Mouse (Mus musculus): Measurements from ENCODE around the gene Tmem14a.
"Not testable (repeated sequence)": the region's sequence is repeated elsewhere in the genome, so short reads cannot be mapped to it uniquely, and the experiment has no call there.

The Tmem14a gene

GRCm38 (mm10) chr1:21252566-21253302, 34.4 kb downstream of the Tmem14a start:
- no peak for DNase-seq (ENCODE audit: low read depth)

GRCm38 (mm10) chr1:21253303-21253650, 34.9 kb downstream of the Tmem14a start:
- DNase-seq (ENCODE audit: low read depth): no peak

DNA sequence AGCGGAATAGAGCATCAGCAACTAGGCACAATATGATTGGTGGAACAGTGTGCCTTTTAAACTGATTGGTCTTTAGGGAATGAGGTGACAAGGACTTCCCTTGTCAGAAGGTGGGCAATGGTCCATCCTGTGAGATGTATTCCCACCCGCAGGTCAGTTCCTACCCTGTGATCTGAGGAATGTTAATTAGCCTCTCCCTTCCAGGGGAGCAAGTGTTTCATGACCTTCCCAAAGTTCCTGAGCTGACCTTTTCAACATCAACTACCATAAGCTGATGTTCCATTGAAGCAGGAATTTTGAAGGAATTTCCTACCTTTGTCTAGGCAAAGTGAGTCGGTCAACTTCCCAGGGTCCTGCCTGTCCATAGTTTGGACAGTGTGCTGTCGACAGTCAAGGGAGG, 35.5 kb downstream of the Tmem14a start:
- DNase-seq (ENCODE audit: low read depth): no peak

- DNase-seq (ENCODE audit: low read depth): no peak
These were observed 37.4 kb downstream of the Tmem14a start for GRCm38 (mm10) chr1:21255625-21256345.

DNA sequence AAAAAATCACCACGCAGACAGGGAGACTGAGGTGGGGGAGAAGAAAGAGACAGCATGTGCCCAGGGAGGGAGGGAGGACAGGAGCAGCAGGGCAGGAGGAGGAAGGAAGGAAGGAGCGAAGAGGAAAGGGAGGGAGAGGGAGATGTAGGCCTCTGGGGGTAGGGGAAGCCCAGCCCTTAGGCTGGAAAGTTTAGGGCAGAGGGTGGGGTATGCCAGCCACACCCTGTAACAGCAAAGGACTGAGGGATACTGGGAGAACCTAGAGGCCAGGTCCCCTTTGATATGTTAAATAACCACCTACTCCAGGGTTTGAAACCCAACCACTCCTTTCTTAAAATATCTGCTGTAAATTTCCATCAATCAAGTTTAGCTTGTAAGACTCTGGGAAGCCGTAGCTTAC, 38.0 kb downstream of the Tmem14a start:
- no peak for DNase-seq (ENCODE audit: low read depth)

- DNase-seq (ENCODE audit: low read depth): no peak
These were observed 38.5 kb downstream of the Tmem14a start for GRCm38 (mm10) chr1:21256871-21257270.

DNA sequence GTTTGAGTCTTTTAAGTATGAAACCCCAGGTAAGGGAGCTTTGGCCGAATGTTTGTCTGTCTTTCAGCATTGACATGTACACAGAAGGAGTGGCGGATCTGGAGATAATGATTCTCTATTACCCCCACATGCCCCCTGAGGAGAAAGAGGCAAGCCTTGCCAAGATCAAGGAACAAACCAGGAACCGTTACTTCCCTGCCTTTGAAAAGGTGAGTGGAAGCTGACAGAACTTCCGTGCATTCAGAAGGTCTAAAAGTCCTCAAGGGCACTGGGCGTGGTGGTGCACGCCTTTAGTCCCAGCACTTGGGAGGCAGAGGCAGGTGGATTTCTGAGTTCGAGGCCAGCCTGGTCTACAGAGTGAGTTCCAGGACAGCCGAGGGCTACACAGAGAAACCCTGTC, 41.6 kb downstream of the Tmem14a start:
- DNase-seq (ENCODE audit: low read depth): not testable (repeated sequence)

DNA sequence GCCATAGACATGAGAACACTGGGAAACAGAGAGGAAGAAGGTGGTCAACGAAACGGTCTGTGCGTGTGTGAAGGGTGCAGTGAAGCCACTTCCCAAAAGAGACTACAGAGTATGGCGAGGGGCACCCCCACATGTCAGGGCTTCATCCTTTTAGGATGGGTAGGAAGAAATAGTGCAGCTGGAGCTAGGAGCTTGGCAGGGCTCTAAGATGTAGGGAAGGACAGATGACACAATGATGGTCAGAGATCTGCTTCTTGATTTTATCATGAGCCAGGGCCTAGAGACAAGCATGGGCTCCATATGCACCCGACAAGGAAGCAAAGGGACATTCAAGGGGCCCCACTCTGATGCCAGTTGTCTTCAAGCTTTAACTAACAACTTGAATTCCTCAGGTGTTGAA, 44.0 kb downstream of the Tmem14a start:
- DNase-seq (ENCODE audit: low read depth): no peak

DNA sequence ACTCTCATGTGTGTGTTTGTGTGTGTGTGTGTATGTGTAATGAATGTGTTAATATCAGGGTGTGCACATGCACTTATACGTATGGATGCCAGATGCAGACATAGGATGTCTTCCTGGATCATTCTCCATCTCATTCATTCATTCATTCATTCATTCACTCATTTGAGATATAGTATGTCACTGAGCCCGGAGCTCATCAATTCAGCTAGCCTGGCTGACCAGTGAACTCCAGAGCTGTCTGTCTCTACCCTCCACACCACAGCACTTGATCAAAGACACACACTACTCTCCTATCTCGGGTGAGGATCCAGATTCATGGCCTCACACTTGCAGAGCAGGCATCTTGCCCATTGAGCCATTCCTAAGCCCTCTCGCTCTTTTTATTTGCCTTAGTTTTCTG, 45.6 kb downstream of the Tmem14a start:
- DNase-seq (ENCODE audit: low read depth): no peak

GRCm38 (mm10) chr1:21264747-21265146, 46.4 kb downstream of the Tmem14a start:
- no peak for DNase-seq (ENCODE audit: low read depth)

- peak; percentile 34 for DNase-seq (ENCODE audit: low read depth)
These were observed 48.4 kb downstream of the Tmem14a start for GRCm38 (mm10) chr1:21266766-21267165.

DNA sequence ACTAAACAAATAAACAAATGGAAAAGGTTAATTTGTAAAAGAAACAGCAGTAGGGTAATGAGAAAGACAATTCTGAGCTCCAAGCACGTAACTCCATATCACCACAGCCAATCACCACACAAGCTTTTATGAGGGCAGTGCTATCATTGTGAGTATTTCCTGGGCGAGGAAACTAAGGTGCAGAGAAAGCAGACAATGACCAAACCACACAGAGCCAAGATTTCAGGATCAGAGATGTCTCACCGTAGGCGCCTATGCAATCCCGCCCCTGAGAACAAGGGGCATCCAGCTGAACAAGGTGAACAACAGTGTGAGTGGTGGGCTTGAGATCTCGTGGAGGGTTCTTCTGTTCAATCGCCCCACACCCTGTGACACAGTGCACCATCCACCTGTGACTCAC, 49.1 kb downstream of the Tmem14a start:
- DNase-seq (ENCODE audit: low read depth): not testable (repeated sequence)

DNA sequence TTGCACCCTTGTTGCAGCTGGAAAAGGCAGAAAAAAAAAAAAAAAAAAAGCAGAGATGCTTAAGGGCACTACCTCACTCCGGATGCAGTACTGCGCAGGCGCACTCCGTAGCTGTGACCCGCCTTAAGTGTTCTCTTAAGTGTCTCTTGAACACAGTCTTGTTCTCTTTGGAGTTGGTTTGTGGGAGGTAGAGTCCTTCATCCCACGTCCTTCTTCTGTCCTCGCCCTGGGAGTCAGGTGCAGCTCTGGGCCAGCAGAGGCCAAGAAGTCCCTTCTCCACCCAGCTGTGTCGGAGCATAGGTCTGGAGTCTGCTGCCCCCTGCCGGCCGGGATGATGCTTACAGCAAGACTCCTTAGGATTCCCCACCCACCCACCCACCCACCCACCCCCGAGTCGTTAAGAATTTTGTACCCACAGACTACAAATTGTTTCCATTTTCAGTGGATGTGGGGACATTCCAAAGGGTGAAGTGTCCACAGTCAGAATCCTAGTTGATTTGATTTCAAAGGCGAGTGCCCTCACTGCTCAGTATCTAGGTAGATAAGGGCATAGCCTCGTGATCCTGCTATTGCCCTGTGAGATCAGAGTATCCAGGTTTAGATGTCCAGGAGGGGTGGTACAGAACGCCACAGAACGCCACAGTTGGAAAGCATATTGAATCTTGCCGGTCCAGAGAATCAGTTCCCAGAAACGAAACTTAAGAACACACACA, 53.1 kb downstream of the Tmem14a start:
- peak; percentile 56 for DNase-seq (ENCODE audit: low read depth)

- no peak for DNase-seq (ENCODE audit: low read depth)
These were observed 53.7 kb downstream of the Tmem14a start for GRCm38 (mm10) chr1:21272056-21272431.

GRCm38 (mm10) chr1:21273091-21273490, 54.7 kb downstream of the Tmem14a start:
- no peak for DNase-seq (ENCODE audit: low read depth)

DNA sequence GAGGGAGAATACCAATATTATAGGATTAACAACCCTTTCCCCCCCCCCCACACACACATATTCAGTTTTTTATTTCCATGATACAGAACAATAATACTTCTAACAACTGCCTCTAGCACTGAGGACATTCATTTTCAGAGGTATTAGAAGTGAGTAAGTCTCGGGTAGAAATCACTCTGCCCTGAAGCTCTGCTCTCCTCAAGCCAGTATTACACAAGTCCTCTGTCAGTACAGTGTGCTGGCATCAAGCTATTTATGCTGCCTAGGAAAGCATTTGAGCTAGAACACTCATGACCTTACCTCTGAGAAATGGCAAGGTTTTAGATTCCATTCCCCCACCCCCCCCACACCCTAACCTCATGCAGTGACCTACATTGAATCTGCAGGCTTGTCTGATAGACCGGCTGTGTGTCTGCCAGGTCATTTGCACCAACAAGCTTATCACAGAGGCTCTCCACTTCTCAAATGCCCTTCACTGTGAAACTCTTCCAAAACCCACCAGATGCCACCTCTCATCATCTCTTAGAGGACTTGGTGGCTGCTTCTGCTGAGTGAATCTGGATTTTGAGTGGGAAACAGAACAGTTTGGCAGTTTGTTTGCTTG, 56.2 kb downstream of the Tmem14a start:
- DNase-seq (ENCODE audit: low read depth): no peak

- not testable (repeated sequence) for DNase-seq (ENCODE audit: low read depth)
These were observed 57.0 kb downstream of the Tmem14a start for GRCm38 (mm10) chr1:21275366-21275765.

DNA sequence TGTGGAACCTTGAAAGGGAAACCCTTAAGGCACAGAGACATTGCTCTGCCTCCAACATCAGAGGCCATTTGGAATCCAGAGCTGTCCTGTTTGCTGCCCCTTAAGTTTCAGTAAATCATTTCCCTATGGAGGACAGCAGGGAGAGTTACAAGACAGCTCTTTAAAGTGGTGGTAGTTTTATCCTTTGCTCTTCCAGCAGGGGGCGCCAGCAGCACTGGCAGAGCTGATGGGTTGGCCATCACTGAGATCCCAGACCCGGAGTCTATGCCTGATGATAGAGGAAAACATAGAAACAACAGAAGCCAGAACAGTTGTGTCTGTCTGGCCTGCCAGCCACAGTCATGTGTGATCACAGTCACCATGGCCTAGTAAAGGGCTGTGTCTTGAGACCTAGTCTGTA, 57.8 kb downstream of the Tmem14a start:
- DNase-seq (ENCODE audit: low read depth): not testable (repeated sequence)
